Mouse (Mus musculus) bone marrow, adult 2 months (tissue): ENCODE data around the gene Eef1b2.

Experiments
- CTCF ChIP-seq: fragments of 200-500 bp; IDR thresholded peaks from 2 replicates; pipeline ENCODE4 v1.5.1; 2011; ENCODE audit warnings: low read length, control low read depth; ENCODE audit not compliant: control insufficient read depth, insufficient read depth
- POLR2A ChIP-seq: fragments of 200-500 bp; IDR thresholded peaks from 2 replicates; pipeline ENCODE4 v1.6.1; 2011; ENCODE audit warnings: low read depth, mild to moderate bottlenecking, control low read depth, low read length, borderline replicate concordance; ENCODE audit not compliant: control insufficient read depth

- TF ChIP-seq CTCF (no peak), POLR2A (no peak)
These were observed 23.7 kb downstream of the Eef1b2 start for GRCm38 (mm10) chr1:63200322-63200721.
